Mouse (Mus musculus): Measurements from ENCODE around the gene Clk2.

- no peak for TF ChIP-seq CTCF (IDR thresholded peaks at IDR 0.05; ENCODE audit: extremely low read depth, insufficient read depth, low read length)
- no peak for TF ChIP-seq POLR2A (IDR thresholded peaks at IDR 0.05; ENCODE audit: extremely low read depth, insufficient read depth, low read length)
Measured at GRCm38 (mm10) chr3:89144821-89145220, 19.8 kb upstream of the Clk2 start.

All from cortical plate, adult 2 months (tissue).